Mouse (Mus musculus) monocyte, adult 5-6 weeks (primary cell): ENCODE measurements at regions not wholly inside any gene's neighbourhood (a gene's known extent, or its start where the extent isn't known, plus 50 kb on each side); places are given as distances from the start of the nearest gene placed in this dataset.

ENCODE experiments used
- ATAC-seq: fragments of 153-309, 156-312 bp; replicated peaks from 2 replicates; pipeline ENCODE4 v1.8.0; 2017; ENCODE audit warnings: mild to moderate bottlenecking; ENCODE audit not compliant: low TSS enrichment, insufficient number of reproducible peaks, severe bottlenecking, poor library complexity, low FRiP score

- no peak for ATAC-seq
Observed at GRCm38 (mm10) chr6:51302240-51302639, 130.2 kb upstream of the Nfe2l3 start.

- ATAC-seq: no peak
Observed at GRCm38 (mm10) chr6:51318341-51318740, 114.1 kb upstream of the Nfe2l3 start.

- no peak for ATAC-seq
Observed at GRCm38 (mm10) chr6:51320019-51320418, 112.5 kb upstream of the Nfe2l3 start.

GRCm38 (mm10) chr6:51320676-51321419 lies 111.6 kb upstream of the Nfe2l3 start:
- ATAC-seq: no peak

- no peak for ATAC-seq
Observed at GRCm38 (mm10) chr6:51326103-51326829, 106.2 kb upstream of the Nfe2l3 start.

- no peak for ATAC-seq
Observed at GRCm38 (mm10) chr6:51329070-51329995, 103.1 kb upstream of the Nfe2l3 start.

- no peak for ATAC-seq
Observed at GRCm38 (mm10) chr6:51330069-51330706, 102.3 kb upstream of the Nfe2l3 start.

- ATAC-seq: no peak
Observed at GRCm38 (mm10) chr6:51332841-51333240, 99.6 kb upstream of the Nfe2l3 start.

- no peak for ATAC-seq
Observed at GRCm38 (mm10) chr6:51333722-51334360, 98.6 kb upstream of the Nfe2l3 start.

GRCm38 (mm10) chr6:51335314-51335713 lies 97.2 kb upstream of the Nfe2l3 start:
- no peak for ATAC-seq

GRCm38 (mm10) chr6:51339301-51339700 lies 93.2 kb upstream of the Nfe2l3 start:
- no peak for ATAC-seq

GRCm38 (mm10) chr6:51347721-51348120 lies 84.7 kb upstream of the Nfe2l3 start:
- no peak for ATAC-seq

- no peak for ATAC-seq
Observed at GRCm38 (mm10) chr6:51349771-51350170, 82.7 kb upstream of the Nfe2l3 start.

- no peak for ATAC-seq
Observed at GRCm38 (mm10) chr6:51355041-51355440, 77.4 kb upstream of the Nfe2l3 start.

- no peak for ATAC-seq
Observed at GRCm38 (mm10) chr6:51361611-51362180, 70.8 kb upstream of the Nfe2l3 start.

- ATAC-seq: peak; percentile 85
Observed at GRCm38 (mm10) chr6:51362475-51363226, 69.8 kb upstream of the Nfe2l3 start.

- no peak for ATAC-seq
Observed at GRCm38 (mm10) chr6:51364776-51365175, 67.7 kb upstream of the Nfe2l3 start.
